Mouse (Mus musculus) heart, embryonic 13.5 days (tissue): Measurements from ENCODE around the gene H2-DMb1. TPM values are rescaled to one million over a fixed set of nuclear protein-coding genes. Genes with fewer than 3 reads are reported as not detected.

Experiments used
- ATAC-seq: fragments of 200-750 bp; cut with Nextera tagmentation; 2 replicates; pipeline ENCODE4 v1.8.0; 2017; ENCODE audit warnings: moderate TSS enrichment; ENCODE audit not compliant: insufficient number of reproducible peaks, low FRiP score, low TSS enrichment; ENCODE audit errors: extremely low read depth
- H3K27ac ChIP-seq: fragments of 300-500 bp; sonication (generic); replicated peaks from 2 replicates; pipeline ENCODE4 v1.5.1; 2015; ENCODE audit warnings: moderate library complexity, mild to moderate bottlenecking, inconsistent platforms
- H3K27me3 ChIP-seq: fragments of 300-500 bp; sonication (generic); replicated peaks from 2 replicates; pipeline ENCODE4 v1.6.1; 2015; ENCODE audit warnings: mild to moderate bottlenecking, inconsistent platforms
- H3K36me3 ChIP-seq: fragments of 300-500 bp; sonication (generic); 2 replicates; pipeline ENCODE4 v1.6.1; 2015; ENCODE audit warnings: mild to moderate bottlenecking, inconsistent platforms
- H3K4me1 ChIP-seq: fragments of 300-500 bp; sonication (generic); 2 replicates; pipeline ENCODE4 v1.6.1; 2015; ENCODE audit warnings: inconsistent platforms
- H3K4me2 ChIP-seq: fragments of 300-500 bp; sonication (generic); 2 replicates; pipeline ENCODE4 v1.6.1; 2015; ENCODE audit warnings: inconsistent platforms, mild to moderate bottlenecking, moderate library complexity
- H3K4me3 ChIP-seq: fragments of 300-500 bp; sonication (generic); 2 replicates; pipeline ENCODE4 v1.5.1; 2015; ENCODE audit warnings: moderate library complexity, mild to moderate bottlenecking, inconsistent platforms
- H3K9ac ChIP-seq: fragments of 300-500 bp; sonication (generic); 2 replicates; pipeline ENCODE4 v1.6.1; 2015; ENCODE audit warnings: inconsistent platforms, mild to moderate bottlenecking, moderate library complexity
- H3K9me3 ChIP-seq: fragments of 300-500 bp; sonication (generic); 2 replicates; pipeline ENCODE4 v1.6.1; 2016; ENCODE audit warnings: inconsistent platforms
- WGBS: fragments of 180-500 bp; shearing (Covaris S2); methylation state at CpG from one replicate; pipeline ENCODE4 v1.1.7; 2015; ENCODE audit warnings: mixed read lengths; 5-methylcytosine and 5-hydroxymethylcytosine counted together
- polyA plus RNA-seq: library from polyadenylated mRNA; unstranded; fragments of >200 nt; fragmentation: Nextera tagmentation; extraction: Ambion mirVana; gene quantifications from 2 replicates; pipeline ENCODE4 v1.2.1, GENCODE M21; 2015

Gene H2-DMb1
- polyA plus RNA-seq, 1 experiment from 2014 or later: 0.27 TPM

DNA sequence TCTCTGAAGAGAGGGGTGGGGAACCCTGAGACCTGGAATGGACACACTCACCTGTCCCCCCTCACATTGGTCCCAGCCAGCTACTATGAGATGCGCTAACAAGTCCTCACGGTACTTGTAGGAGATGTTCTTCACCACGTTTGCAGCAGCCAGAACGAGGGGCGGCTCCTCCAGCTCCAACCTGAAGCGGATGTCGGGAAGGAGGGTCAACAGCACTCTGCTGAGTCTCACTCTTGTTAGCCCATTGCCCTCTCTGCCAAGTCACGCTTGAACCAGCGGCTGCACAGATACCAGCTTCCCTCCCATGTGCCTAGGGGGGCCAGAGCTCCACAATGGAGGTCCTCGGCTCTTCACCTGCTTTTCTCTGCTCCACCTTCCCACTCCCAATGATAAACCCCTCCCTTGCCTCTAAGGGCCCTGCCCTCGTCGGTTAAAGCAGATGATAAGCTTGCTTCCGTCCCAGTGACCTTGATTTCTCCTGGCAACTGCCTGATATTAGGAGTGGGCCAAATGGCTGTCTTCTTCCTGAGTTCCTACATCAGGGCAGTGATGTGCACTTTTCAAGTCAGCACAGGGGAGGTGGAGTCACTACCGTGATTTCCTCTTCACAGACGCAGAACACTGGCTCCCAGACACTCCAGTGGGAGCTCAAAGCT is 30.8 kb downstream of the H2-DMb1 start:
- Histone ChIP-seq H3K36me3 (no peaks in the 10 kb centered on the region), H3K9me3 (no peaks in the 10 kb centered on the region), H3K27ac (no peak overlapping the region), H3K27me3 (peaks cover 87% of the 10 kb centered on the region), H3K9ac (no peak overlapping the region), H3K4me3 (no peak overlapping the region), H3K4me1 (peaks cover 17% of the 10 kb centered on the region), H3K4me2 (no peak overlapping the region)
- WGBS: 58% methylated on average over 15 of the region's 15 CpGs
- ATAC-seq: no peak

- WGBS: 80% methylated on average over 9 of the region's 9 CpGs
- Histone ChIP-seq H3K4me1 (peaks cover 17% of the 10 kb centered on the region), H3K9me3 (no peaks in the 10 kb centered on the region), H3K4me2 (no peak overlapping the region), H3K36me3 (no peaks in the 10 kb centered on the region), H3K27ac (no peak overlapping the region), H3K4me3 (no peak overlapping the region), H3K27me3 (peaks cover 93% of the 10 kb centered on the region), H3K9ac (no peak overlapping the region)
- no peak for ATAC-seq
These were observed 32.7 kb downstream of the H2-DMb1 start for GRCm38 (mm10) chr17:34185526-34185925.

- Histone ChIP-seq H3K36me3 (no peaks in the 10 kb centered on the region), H3K9ac (peak overlapping the region; percentile 83), H3K4me3 (peak overlapping the region; percentile 60), H3K4me1 (peaks cover 17% of the 10 kb centered on the region), H3K27ac (no peak overlapping the region), H3K9me3 (no peaks in the 10 kb centered on the region), H3K27me3 (peaks cover 94% of the 10 kb centered on the region), H3K4me2 (peak overlapping the region; percentile 95)
- WGBS: 5% methylated on average over 14 of the region's 14 CpGs
- ATAC-seq: no peak
These were observed 34.0 kb downstream of the H2-DMb1 start for GRCm38 (mm10) chr17:34186885-34187260.

DNA sequence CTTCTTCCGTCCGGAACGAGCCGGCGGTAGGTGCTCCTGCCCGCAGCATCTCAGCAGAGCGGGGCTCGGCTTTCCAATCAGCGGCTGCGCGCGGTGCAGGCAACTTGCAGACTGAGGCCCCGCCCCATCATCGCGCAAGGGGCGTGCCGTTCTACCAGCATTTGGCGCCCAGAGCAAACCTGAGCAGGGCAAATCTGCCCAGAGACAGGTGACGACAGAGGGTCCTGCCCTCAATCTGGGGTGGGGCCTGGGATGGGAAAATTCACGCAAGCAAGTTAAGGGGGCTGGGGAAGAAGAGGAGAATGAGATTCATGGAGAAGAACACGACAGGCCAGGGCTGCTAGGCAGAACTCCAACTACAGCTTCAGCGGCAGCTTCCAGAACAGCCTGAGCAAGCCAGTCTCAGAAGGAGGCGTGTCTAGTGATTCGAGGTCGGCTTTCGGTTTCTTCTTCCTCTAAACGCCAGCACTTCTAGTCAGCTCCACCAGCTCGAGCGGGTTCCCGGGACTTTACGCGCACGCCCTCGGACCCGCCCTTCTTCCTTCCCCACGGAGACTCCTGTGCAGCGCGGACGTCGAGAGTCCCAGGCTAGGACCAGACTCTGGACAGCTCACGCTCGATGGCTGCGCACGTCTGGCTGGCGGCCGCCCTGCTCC is 34.5 kb downstream of the H2-DMb1 start, which contains the start of the genes Tap1 and Psmb9:
Gene Tap1 (plus strand): TSS at position 293 of the 656 bp plus-strand sequence.
Gene Psmb9 (minus strand): TSS at position 504 of the 656 bp plus-strand sequence.
- WGBS: under 1% methylated on average over 46 of the region's 46 CpGs

DNA sequence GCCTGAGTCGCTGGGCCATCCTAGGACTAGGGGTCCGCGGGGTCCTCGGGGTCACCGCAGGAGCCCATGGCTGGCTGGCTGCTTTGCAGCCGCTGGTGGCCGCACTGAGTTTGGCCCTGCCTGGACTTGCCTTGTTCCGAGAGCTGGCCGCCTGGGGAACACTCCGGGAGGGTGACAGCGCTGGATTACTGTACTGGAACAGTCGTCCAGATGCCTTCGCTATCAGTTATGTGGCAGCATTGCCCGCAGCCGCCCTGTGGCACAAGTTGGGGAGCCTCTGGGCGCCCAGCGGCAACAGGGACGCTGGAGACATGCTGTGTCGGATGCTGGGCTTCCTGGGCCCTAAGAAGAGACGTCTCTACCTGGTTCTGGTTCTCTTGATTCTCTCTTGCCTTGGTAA is 35.1 kb downstream of the H2-DMb1 start:
- WGBS: 3% methylated on average over 20 of the region's 20 CpGs
- H3K9ac ChIP-seq: peak overlapping the region; percentile 83
- ATAC-seq: no peak
- peak overlapping the region; percentile 60 for H3K4me3 ChIP-seq
- H3K36me3 ChIP-seq: no peaks in the 10 kb centered on the region
- H3K27ac ChIP-seq: no peak overlapping the region
- H3K9me3 ChIP-seq: no peaks in the 10 kb centered on the region
- peak overlapping the region; percentile 95 for H3K4me2 ChIP-seq
- H3K4me1 ChIP-seq: peaks cover 17% of the 10 kb centered on the region
- H3K27me3 ChIP-seq: peaks cover 94% of the 10 kb centered on the region

More for the DNA sequence above, 34.5 kb downstream of the H2-DMb1 start, which contains the start of the genes Tap1 and Psmb9:
- peak within 1 kb of the TSS; percentile 95 for H3K4me2 ChIP-seq
- H3K9ac ChIP-seq: peak within 1 kb of the TSS; percentile 83
- peak within 1 kb of the TSS; percentile 60 for H3K4me3 ChIP-seq
- H3K4me1 ChIP-seq: peaks cover 17% of the 10 kb centered on the region
- no peak within 1 kb of the TSS; the same call in 1 of the 2 replicates for H3K27ac ChIP-seq
- peak; percentile 78 for ATAC-seq
- H3K9me3 ChIP-seq: no peaks in the 10 kb centered on the region
- H3K27me3 ChIP-seq: peaks cover 94% of the 10 kb centered on the region
- H3K36me3 ChIP-seq: no peaks in the 10 kb centered on the region

GRCm38 (mm10) chr17:34188986-34189385 is 36.1 kb downstream of the H2-DMb1 start:
- no peaks in the 10 kb centered on the region for H3K9me3 ChIP-seq
- H3K4me2 ChIP-seq: no peak overlapping the region
- ATAC-seq: no peak
- H3K9ac ChIP-seq: no peak overlapping the region
- WGBS: 54% methylated on average over 6 of the region's 6 CpGs
- peaks cover 17% of the 10 kb centered on the region for H3K4me1 ChIP-seq
- peaks cover 94% of the 10 kb centered on the region for H3K27me3 ChIP-seq
- no peaks in the 10 kb centered on the region for H3K36me3 ChIP-seq
- H3K4me3 ChIP-seq: no peak overlapping the region
- H3K27ac ChIP-seq: no peak overlapping the region

DNA sequence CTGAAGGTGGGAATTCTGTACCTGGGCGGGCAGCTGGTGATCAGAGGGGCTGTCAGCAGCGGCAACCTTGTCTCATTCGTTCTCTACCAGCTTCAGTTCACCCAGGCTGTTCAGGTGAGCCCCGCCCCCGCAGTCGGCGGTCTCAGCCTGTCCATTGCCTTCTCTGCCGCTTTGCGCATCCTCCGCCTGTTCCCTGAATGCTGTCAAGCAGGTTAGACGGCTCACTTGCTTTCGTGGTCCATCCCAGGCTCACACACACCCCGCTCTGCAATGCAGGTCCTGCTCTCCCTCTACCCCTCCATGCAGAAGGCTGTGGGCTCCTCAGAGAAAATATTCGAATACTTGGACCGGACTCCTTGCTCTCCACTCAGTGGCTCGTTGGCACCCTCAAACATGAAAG is 40.0 kb downstream of the H2-DMb1 start:
- H3K9ac ChIP-seq: no peak overlapping the region
- no peaks in the 10 kb centered on the region for H3K36me3 ChIP-seq
- 23% methylated on average over 16 of the region's 16 CpGs for WGBS
- no peak overlapping the region for H3K4me2 ChIP-seq
- H3K4me3 ChIP-seq: no peak overlapping the region
- H3K27ac ChIP-seq: no peak overlapping the region
- peaks cover 9% of the 10 kb centered on the region for H3K4me1 ChIP-seq
- peaks cover 98% of the 10 kb centered on the region for H3K27me3 ChIP-seq
- no peak for ATAC-seq
- H3K9me3 ChIP-seq: no peaks in the 10 kb centered on the region

GRCm38 (mm10) chr17:34193468-34193867 is 40.6 kb downstream of the H2-DMb1 start:
- Histone ChIP-seq H3K4me1 (peaks cover 10% of the 10 kb centered on the region), H3K27ac (no peak overlapping the region), H3K27me3 (peaks cover 98% of the 10 kb centered on the region), H3K4me3 (no peak overlapping the region), H3K36me3 (no peaks in the 10 kb centered on the region), H3K4me2 (no peak overlapping the region), H3K9me3 (no peaks in the 10 kb centered on the region), H3K9ac (no peak overlapping the region)
- no peak for ATAC-seq
- 36% methylated on average over 8 of the region's 8 CpGs for WGBS

- Histone ChIP-seq H3K4me1 (peaks cover 10% of the 10 kb centered on the region), H3K9ac (no peak overlapping the region), H3K27ac (no peak overlapping the region), H3K4me3 (no peak overlapping the region), H3K4me2 (no peak overlapping the region), H3K36me3 (no peaks in the 10 kb centered on the region), H3K27me3 (peaks cover 99% of the 10 kb centered on the region), H3K9me3 (no peaks in the 10 kb centered on the region)
- no peak for ATAC-seq
- WGBS: 75% methylated on average over 4 of the region's 4 CpGs
These were observed 41.9 kb downstream of the H2-DMb1 start for GRCm38 (mm10) chr17:34194723-34195122.

DNA sequence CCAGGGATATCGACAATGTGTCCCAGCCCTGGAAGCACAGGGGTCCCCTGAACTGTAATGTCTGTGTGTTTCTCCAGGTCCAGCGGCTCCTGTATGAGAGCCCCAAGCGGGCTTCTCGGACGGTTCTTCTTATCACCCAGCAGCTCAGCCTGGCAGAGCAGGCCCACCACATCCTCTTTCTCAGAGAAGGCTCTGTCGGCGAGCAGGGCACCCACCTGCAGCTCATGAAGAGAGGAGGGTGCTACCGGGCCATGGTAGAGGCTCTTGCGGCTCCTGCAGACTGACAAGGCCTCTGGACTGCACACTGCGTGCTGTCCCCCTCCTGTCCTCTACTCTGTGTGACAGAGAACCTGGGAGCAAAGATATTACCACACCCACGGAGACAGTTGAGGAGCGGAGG is 43.6 kb downstream of the H2-DMb1 start:
- Histone ChIP-seq H3K4me2 (no peak overlapping the region), H3K9ac (no peak overlapping the region), H3K27me3 (peaks cover 99% of the 10 kb centered on the region), H3K4me3 (no peak overlapping the region), H3K4me1 (peaks cover 10% of the 10 kb centered on the region), H3K27ac (no peak overlapping the region), H3K9me3 (no peaks in the 10 kb centered on the region), H3K36me3 (no peaks in the 10 kb centered on the region)
- no peak for ATAC-seq
- 23% methylated on average over 12 of the region's 12 CpGs for WGBS

- 4% methylated on average over 41 of the region's 41 CpGs for WGBS
- H3K27ac ChIP-seq: no peak within 1 kb of the TSS
- peaks cover 95% of the 10 kb centered on the region for H3K27me3 ChIP-seq
- peak within 1 kb of the TSS; percentile 58 for H3K4me3 ChIP-seq
- peaks cover 10% of the 10 kb centered on the region for H3K4me1 ChIP-seq
- peak within 1 kb of the TSS; percentile 70 for H3K4me2 ChIP-seq
- ATAC-seq: no peak; the same call in 1 of the 2 replicates
- H3K9ac ChIP-seq: peak within 1 kb of the TSS; percentile 71
- no peaks in the 10 kb centered on the region for H3K36me3 ChIP-seq
- H3K9me3 ChIP-seq: no peaks in the 10 kb centered on the region
These were observed 44.3 kb downstream of the H2-DMb1 start, which contains the start of gene Psmb8 for GRCm38 (mm10) chr17:34196941-34197894. Gene Psmb8 (plus strand): TSS chr17:34197721.
